Mouse (Mus musculus): ENCODE data around the gene Ptpn9. TPM values are rescaled to one million over a fixed set of nuclear protein-coding genes. Genes with fewer than 3 reads are reported as not detected.
A peak's percentile ranks its signal among the peaks of the same experiment; 100 is the strongest.

The Ptpn9 gene
- total and polyA plus RNA-seq, 3 experiments: 26.2 to 62.4 (median 29.6) TPM

- Histone ChIP-seq H3K4me3 (ENCODE audit: low read depth, low read length) (no peak overlapping the region), H3K9me3 (replicated peaks) (no peaks in the 10 kb centered on the region), H3K4me1 (ENCODE audit: insufficient read depth, low read depth, low read length) (peaks cover 21% of the 10 kb centered on the region), H3K27me3 (ENCODE audit: insufficient read depth, low read length) (no peaks in the 10 kb centered on the region), H3K36me3 (replicated peaks) (peaks cover 47% of the 10 kb centered on the region)
- TF ChIP-seq CTCF (IDR thresholded peaks at IDR 0.05; ENCODE audit: low read depth, low read length): no peak
- no peak for TF ChIP-seq GATA1 (IDR thresholded peaks at IDR 0.05; ENCODE audit: borderline replicate concordance, low read length)
- no peak for TF ChIP-seq GATA2 (IDR thresholded peaks at IDR 0.05; ENCODE audit: borderline replicate concordance, low read depth, low read length)
- TF ChIP-seq POLR2AphosphoS5 (IDR thresholded peaks at IDR 0.05; ENCODE audit: insufficient replicate concordance, low read depth, low read length): no peak
- no peak for TF ChIP-seq TAL1 (conservative IDR thresholded peaks at IDR 0.05; ENCODE audit: low read depth, low read length)
- ATAC-seq (ENCODE audit: extremely low read depth, insufficient number of reproducible peaks, low FRiP score, poor library complexity, severe bottlenecking): no peak
- no peak for DNase-seq (ENCODE audit: low spot score)
Measured at GRCm38 (mm10) chr9:57068266-57068665, 73.5 kb downstream of the Ptpn9 start.

- Histone ChIP-seq H3K4me3 (ENCODE audit: low read depth, low read length) (no peak overlapping the region), H3K36me3 (replicated peaks) (peaks cover 33% of the 10 kb centered on the region), H3K27me3 (ENCODE audit: insufficient read depth, low read length) (no peaks in the 10 kb centered on the region), H3K9me3 (replicated peaks) (no peaks in the 10 kb centered on the region), H3K4me1 (ENCODE audit: insufficient read depth, low read depth, low read length) (peaks cover 35% of the 10 kb centered on the region)
- TF ChIP-seq GATA1 (IDR thresholded peaks at IDR 0.05; ENCODE audit: borderline replicate concordance, low read length) (no peak), POLR2AphosphoS5 (IDR thresholded peaks at IDR 0.05; ENCODE audit: insufficient replicate concordance, low read depth, low read length) (no peak), TAL1 (conservative IDR thresholded peaks at IDR 0.05; ENCODE audit: low read depth, low read length) (peak; percentile 41; the same call in 1 of the 2 replicates), CTCF (IDR thresholded peaks at IDR 0.05; ENCODE audit: low read depth, low read length) (no peak)
- ATAC-seq (ENCODE audit: extremely low read depth, insufficient number of reproducible peaks, low FRiP score, poor library complexity, severe bottlenecking) (no peak), DNase-seq (ENCODE audit: low spot score) (no peak)
Measured at GRCm38 (mm10) chr9:57070262-57070661, 75.5 kb downstream of the Ptpn9 start.

- Histone ChIP-seq H3K27me3 (ENCODE audit: insufficient read depth, low read length) (no peaks in the 10 kb centered on the region), H3K9me3 (replicated peaks) (no peaks in the 10 kb centered on the region), H3K36me3 (replicated peaks) (peaks cover 25% of the 10 kb centered on the region), H3K4me3 (ENCODE audit: low read depth, low read length) (peak overlapping the region; percentile 84), H3K4me1 (ENCODE audit: insufficient read depth, low read depth, low read length) (peaks cover 39% of the 10 kb centered on the region)
- ATAC-seq (ENCODE audit: extremely low read depth, insufficient number of reproducible peaks, low FRiP score, poor library complexity, severe bottlenecking): no peak
- TF ChIP-seq TAL1 (conservative IDR thresholded peaks at IDR 0.05; ENCODE audit: low read depth, low read length) (no peak), POLR2AphosphoS5 (IDR thresholded peaks at IDR 0.05; ENCODE audit: insufficient replicate concordance, low read depth, low read length) (no peak), GATA2 (IDR thresholded peaks at IDR 0.05; ENCODE audit: borderline replicate concordance, low read depth, low read length) (no peak), CTCF (IDR thresholded peaks at IDR 0.05; ENCODE audit: low read depth, low read length) (no peak), GATA1 (IDR thresholded peaks at IDR 0.05; ENCODE audit: borderline replicate concordance, low read length) (no peak)
- no peak for DNase-seq (ENCODE audit: low spot score)
Measured at GRCm38 (mm10) chr9:57070800-57071545, 76.2 kb downstream of the Ptpn9 start.

- no peak for TF ChIP-seq GATA1 (IDR thresholded peaks at IDR 0.05; ENCODE audit: borderline replicate concordance, low read length)
- no peak for TF ChIP-seq GATA2 (IDR thresholded peaks at IDR 0.05; ENCODE audit: borderline replicate concordance, low read depth, low read length)
- no peak for TF ChIP-seq TAL1 (conservative IDR thresholded peaks at IDR 0.05; ENCODE audit: low read depth, low read length)
- no peak for TF ChIP-seq POLR2AphosphoS5 (IDR thresholded peaks at IDR 0.05; ENCODE audit: insufficient replicate concordance, low read depth, low read length)
- TF ChIP-seq CTCF (IDR thresholded peaks at IDR 0.05; ENCODE audit: low read depth, low read length): no peak
- DNase-seq (ENCODE audit: low spot score): peak; percentile 57
- H3K27me3 ChIP-seq (ENCODE audit: insufficient read depth, low read length): no peaks in the 10 kb centered on the region
- H3K36me3 ChIP-seq (replicated peaks): peaks cover 23% of the 10 kb centered on the region
- ATAC-seq (ENCODE audit: extremely low read depth, insufficient number of reproducible peaks, low FRiP score, poor library complexity, severe bottlenecking): no peak
- H3K4me3 ChIP-seq (ENCODE audit: low read depth, low read length): peak within 1 kb of the TSS; percentile 84
- peaks cover 40% of the 10 kb centered on the region for H3K4me1 ChIP-seq (ENCODE audit: insufficient read depth, low read depth, low read length)
- H3K9me3 ChIP-seq (replicated peaks): no peaks in the 10 kb centered on the region
Measured at GRCm38 (mm10) chr9:57071801-57072351, 77.2 kb downstream of the Ptpn9 start, which contains the start of gene Sin3a. Gene Sin3a (plus strand): TSS chr9:57072040.

- Histone ChIP-seq H3K27me3 (ENCODE audit: insufficient read depth, low read length) (no peaks in the 10 kb centered on the region), H3K4me3 (ENCODE audit: low read depth, low read length) (peak overlapping the region; percentile 84), H3K9me3 (replicated peaks) (no peaks in the 10 kb centered on the region), H3K4me1 (ENCODE audit: insufficient read depth, low read depth, low read length) (peaks cover 47% of the 10 kb centered on the region), H3K36me3 (replicated peaks) (peaks cover 19% of the 10 kb centered on the region)
- no peak for ATAC-seq (ENCODE audit: extremely low read depth, insufficient number of reproducible peaks, low FRiP score, poor library complexity, severe bottlenecking)
- peak; percentile 30 for DNase-seq (ENCODE audit: low spot score)
- TF ChIP-seq POLR2AphosphoS5 (IDR thresholded peaks at IDR 0.05; ENCODE audit: insufficient replicate concordance, low read depth, low read length) (no peak), GATA2 (IDR thresholded peaks at IDR 0.05; ENCODE audit: borderline replicate concordance, low read depth, low read length) (no peak), TAL1 (conservative IDR thresholded peaks at IDR 0.05; ENCODE audit: low read depth, low read length) (no peak), GATA1 (IDR thresholded peaks at IDR 0.05; ENCODE audit: borderline replicate concordance, low read length) (no peak), CTCF (IDR thresholded peaks at IDR 0.05; ENCODE audit: low read depth, low read length) (no peak)
Measured at GRCm38 (mm10) chr9:57072526-57072988, 77.8 kb downstream of the Ptpn9 start.
